In genomic region chr3:146617946-146618345, GRCm38 (mm10) we compare ENCODE assay signal across 28 mouse cellular contexts. TPM values are rescaled to one million over a fixed set of nuclear protein-coding genes. Genes with fewer than 3 reads are reported as not detected.
DNase-seq lines count a peak whose midpoint lies in the region; ATAC-seq and TF ChIP-seq lines count a peak whose summit lies in the region.
"Had no signal": no experiment of that assay in that cellular context is flagged by ENCODE, and none has a peak within 500 bp of the region (broad histone marks: within the 10 kb centered on the region; RNA-seq: fewer than 3 reads in every experiment).

No protein-coding gene starts in this region.

- no peaks in the 10 kb centered on the region for H3K4me1 ChIP-seq in liver, embryonic 11.5 days (replicated peaks; ENCODE audit: control insufficient read depth, insufficient read depth, low read length)
- H3K4me1 ChIP-seq in liver, postnatal 0 days (ENCODE audit: insufficient read depth): no peaks in the 10 kb centered on the region
- peaks cover 19% of the 10 kb centered on the region for H3K4me1 ChIP-seq in liver, embryonic 12.5 days
- peaks cover 18% of the 10 kb centered on the region for H3K4me1 ChIP-seq in liver, embryonic 15.5 days (replicated peaks)
- no peaks in the 10 kb centered on the region; the same call in 1 of the 2 replicates for H3K4me1 ChIP-seq in forebrain, embryonic 16.5 days (replicated peaks; ENCODE audit: control insufficient read depth, insufficient read depth, low read length)
- H3K4me1 ChIP-seq: forebrain, embryonic 10.5 days; forebrain, embryonic 13.5 days; heart, embryonic 10.5 days; hindbrain, embryonic 12.5 days had no signal

- H3K36me3 ChIP-seq in liver, embryonic 11.5 days (ENCODE audit: control insufficient read depth, insufficient read depth, low read length): no peaks in the 10 kb centered on the region
- peaks cover 6% of the 10 kb centered on the region for H3K36me3 ChIP-seq in liver, postnatal 0 days (replicated peaks; ENCODE audit: insufficient read depth, low read length)
- H3K36me3 ChIP-seq in liver, embryonic 12.5 days: no peaks in the 10 kb centered on the region
- no peaks in the 10 kb centered on the region for H3K36me3 ChIP-seq in liver, embryonic 15.5 days (replicated peaks)
- H3K36me3 ChIP-seq in forebrain, embryonic 16.5 days (ENCODE audit: control insufficient read depth, insufficient read depth): no peaks in the 10 kb centered on the region
- H3K36me3 ChIP-seq: forebrain, embryonic 10.5 days; heart, embryonic 10.5 days; heart, embryonic 13.5 days; hindbrain, embryonic 12.5 days; hindbrain, embryonic 15.5 days had no signal

- no peak overlapping the region for H3K27ac ChIP-seq in liver, embryonic 11.5 days (ENCODE audit: low read depth, low read length)
- no peak overlapping the region for H3K27ac ChIP-seq in liver, postnatal 0 days (ENCODE audit: low read depth)
- H3K27ac ChIP-seq in liver, embryonic 12.5 days: no peak overlapping the region
- no peak overlapping the region for H3K27ac ChIP-seq in liver, embryonic 15.5 days (replicated peaks)
- no peak overlapping the region for H3K27ac ChIP-seq in forebrain, embryonic 16.5 days (ENCODE audit: low read length)
- H3K27ac ChIP-seq: forebrain, embryonic 10.5 days; forebrain, embryonic 13.5 days; heart, adult 2 months; heart, embryonic 10.5 days; heart, embryonic 13.5 days; hindbrain, embryonic 12.5 days; hindbrain, embryonic 15.5 days had no signal

- no peak overlapping the region for H3K4me2 ChIP-seq in liver, embryonic 11.5 days
- H3K4me2 ChIP-seq in liver, postnatal 0 days (ENCODE audit: low read depth, low read length): no peak overlapping the region
- 0 out of 2 replicates have a peak overlapping the region, but pooled peaks have one; percentile 1 for H3K4me2 ChIP-seq in liver, embryonic 12.5 days
- no peak overlapping the region for H3K4me2 ChIP-seq in liver, embryonic 15.5 days
- no peak overlapping the region for H3K4me2 ChIP-seq in forebrain, embryonic 16.5 days (ENCODE audit: low read length)
- H3K4me2 ChIP-seq: forebrain, embryonic 13.5 days; heart, embryonic 13.5 days; hindbrain, embryonic 12.5 days; hindbrain, embryonic 15.5 days had no signal

- H3K4me3 ChIP-seq in liver, embryonic 11.5 days (ENCODE audit: low read depth, low read length): no peak overlapping the region
- H3K4me3 ChIP-seq in liver, postnatal 0 days (ENCODE audit: low read depth, low read length): no peak overlapping the region
- no peak overlapping the region for H3K4me3 ChIP-seq in liver, embryonic 12.5 days
- H3K4me3 ChIP-seq in liver, embryonic 15.5 days (replicated peaks): no peak overlapping the region
- no peak overlapping the region for H3K4me3 ChIP-seq in forebrain, embryonic 16.5 days (replicated peaks; ENCODE audit: low read length)
- H3K4me3 ChIP-seq: forebrain, embryonic 10.5 days; forebrain, embryonic 13.5 days; heart, adult 2 months; heart, embryonic 10.5 days; heart, embryonic 13.5 days; hindbrain, embryonic 12.5 days; hindbrain, embryonic 15.5 days had no signal

- no peak for TF ChIP-seq CTCF in liver, postnatal 0 days (IDR thresholded peaks at IDR 0.05; ENCODE audit: low read depth)

- DNase-seq in liver, embryonic 11.5 days (ENCODE audit: low spot score): no peak
- DNase-seq in liver, postnatal 0 days: no peak
- DNase-seq in thymus, postnatal 36 days: no peak
- no peak for DNase-seq in embryo, embryonic 10.5 days (ENCODE audit: low spot score)
- DNase-seq: adrenal gland, adult 2 months; adrenal gland, postnatal 14 days; cerebellum, adult 11-12 months; cerebellum, adult 8-10 months; cerebellum, postnatal 10 days; cerebellum, postnatal 36 days; gastrocnemius, postnatal 25 days; heart, adult 2 months had no signal

- no peak overlapping the region for H3K9ac ChIP-seq in liver, embryonic 11.5 days (ENCODE audit: low read depth, low read length)
- H3K9ac ChIP-seq in liver, postnatal 0 days (replicated peaks): no peak overlapping the region
- no peak overlapping the region for H3K9ac ChIP-seq in liver, embryonic 12.5 days
- H3K9ac ChIP-seq in liver, embryonic 15.5 days: no peak overlapping the region
- no peak overlapping the region for H3K9ac ChIP-seq in forebrain, embryonic 16.5 days (replicated peaks; ENCODE audit: low read depth, low read length)
- H3K9ac ChIP-seq: forebrain, embryonic 13.5 days; heart, embryonic 13.5 days; hindbrain, embryonic 12.5 days; hindbrain, embryonic 15.5 days had no signal

- no peaks in the 10 kb centered on the region for H3K9me3 ChIP-seq in liver, embryonic 11.5 days (ENCODE audit: control insufficient read depth, low read length)
- H3K9me3 ChIP-seq in liver, postnatal 0 days (ENCODE audit: low read length): no peaks in the 10 kb centered on the region
- H3K9me3 ChIP-seq in liver, embryonic 12.5 days (replicated peaks): no peaks in the 10 kb centered on the region
- no peaks in the 10 kb centered on the region for H3K9me3 ChIP-seq in liver, embryonic 15.5 days (replicated peaks)
- no peaks in the 10 kb centered on the region for H3K9me3 ChIP-seq in forebrain, embryonic 16.5 days (ENCODE audit: control insufficient read depth, low read length)
- H3K9me3 ChIP-seq: forebrain, embryonic 10.5 days; forebrain, embryonic 13.5 days; heart, embryonic 10.5 days; heart, embryonic 13.5 days; hindbrain, embryonic 12.5 days; hindbrain, embryonic 15.5 days had no signal

- ATAC-seq in liver, embryonic 11.5 days (replicated peaks; ENCODE audit: low FRiP score): peak; percentile 60; the same call in 1 of the 2 replicates
- ATAC-seq in liver, postnatal 0 days: no peak
- peak; percentile 60 for ATAC-seq in liver, embryonic 12.5 days
- ATAC-seq in liver, embryonic 15.5 days (ENCODE audit: insufficient read depth): peak; percentile 59
- no peak for ATAC-seq in forebrain, embryonic 16.5 days
- ATAC-seq: CD4-positive, CD25-positive, alpha-beta regulatory T cell, adult 4 months; forebrain, embryonic 13.5 days had no signal

- H3K27me3 ChIP-seq in liver, embryonic 11.5 days (replicated peaks; ENCODE audit: control insufficient read depth, insufficient read depth, low read length): no peaks in the 10 kb centered on the region
- no peaks in the 10 kb centered on the region for H3K27me3 ChIP-seq in liver, postnatal 0 days (ENCODE audit: insufficient read depth, low read length)
- H3K27me3 ChIP-seq in liver, embryonic 12.5 days (replicated peaks): 0 out of 2 replicates have a peak, but pooled peaks cover 4% of the 10 kb centered on the region
- no peaks in the 10 kb centered on the region for H3K27me3 ChIP-seq in liver, embryonic 15.5 days
- H3K27me3 ChIP-seq in forebrain, embryonic 16.5 days (replicated peaks; ENCODE audit: control insufficient read depth, insufficient read depth, low read length): no peaks in the 10 kb centered on the region
- H3K27me3 ChIP-seq: forebrain, embryonic 13.5 days; heart, embryonic 13.5 days; hindbrain, embryonic 12.5 days; hindbrain, embryonic 15.5 days had no signal

- TF ChIP-seq EP300 in liver, postnatal 0 days (IDR thresholded peaks at IDR 0.05; ENCODE audit: low read depth): no peak

RNA-seq across cellular contexts. Expression of gene Dnase2b, which starts 2.5 kb away (rescaled TPM):
- polyA plus RNA-seq in liver, embryonic 11.5 days (2014; fragmentation: Nextera tagmentation; extraction: Ambion mirVana): 0.09 and 0.11 TPM in 2 replicates
- polyA plus RNA-seq in liver, postnatal 0 days (2015; fragmentation: Nextera tagmentation; extraction: Ambion mirVana): 3.9 and 4.0 TPM in 2 replicates
- 0.23 and 0.24 TPM in 2 replicates for polyA plus RNA-seq in liver, embryonic 12.5 days (2016; fragmentation: Nextera tagmentation; extraction: Ambion mirVana)
- 2.1 and 3.3 TPM in 2 replicates for polyA plus RNA-seq in liver, embryonic 15.5 days (2015; fragmentation: Nextera tagmentation; extraction: Ambion mirVana)
- not detected in 2 replicates for polyA plus RNA-seq in forebrain, embryonic 16.5 days (2015; fragmentation: Nextera tagmentation; extraction: Ambion mirVana)
- polyA plus RNA-seq: adrenal gland, adult 2 months; brain, embryonic 14.5 days; C2C12; CD4-positive, CD25-positive, alpha-beta regulatory T cell, adult 4 months; embryonic facial prominence, embryonic 11.5 days; embryonic facial prominence, embryonic 14.5 days; forebrain, embryonic 10.5 days; forebrain, embryonic 13.5 days; heart, adult 2 months; heart, embryonic 10.5 days; heart, embryonic 13.5 days; heart, embryonic 16.5 days; hindbrain, embryonic 12.5 days; hindbrain, embryonic 15.5 days; intestine, embryonic 14.5 days had no signal

RNA-seq across cellular contexts. Expression of gene 4930503B20Rik, which starts 33.2 kb away (rescaled TPM):
- not detected in 2 replicates for polyA plus RNA-seq in liver, embryonic 11.5 days (2014; fragmentation: Nextera tagmentation; extraction: Ambion mirVana)
- polyA plus RNA-seq in liver, postnatal 0 days (2015; fragmentation: Nextera tagmentation; extraction: Ambion mirVana): not detected in 2 replicates
- not detected in 2 replicates for polyA plus RNA-seq in liver, embryonic 12.5 days (2016; fragmentation: Nextera tagmentation; extraction: Ambion mirVana)
- polyA plus RNA-seq in liver, embryonic 15.5 days (2015; fragmentation: Nextera tagmentation; extraction: Ambion mirVana): not detected in 2 replicates
- not detected in 2 replicates for polyA plus RNA-seq in forebrain, embryonic 16.5 days (2015; fragmentation: Nextera tagmentation; extraction: Ambion mirVana)
- polyA plus RNA-seq: adrenal gland, adult 2 months; C2C12; CD4-positive, CD25-positive, alpha-beta regulatory T cell, adult 4 months; embryonic facial prominence, embryonic 11.5 days; embryonic facial prominence, embryonic 14.5 days; forebrain, embryonic 10.5 days; forebrain, embryonic 13.5 days; heart, embryonic 10.5 days; heart, embryonic 13.5 days; hindbrain, embryonic 12.5 days; hindbrain, embryonic 15.5 days; intestine, embryonic 14.5 days had no signal

RNA-seq across cellular contexts. Expression of gene Uox, which starts 47.7 kb away (rescaled TPM):
- 0.34 and 0.55 TPM in 2 replicates for polyA plus RNA-seq in liver, embryonic 11.5 days (2014; fragmentation: Nextera tagmentation; extraction: Ambion mirVana)
- 213 and 245 TPM in 2 replicates for polyA plus RNA-seq in liver, postnatal 0 days (2015; fragmentation: Nextera tagmentation; extraction: Ambion mirVana)
- 0.69 and 0.87 TPM in 2 replicates for polyA plus RNA-seq in liver, embryonic 12.5 days (2016; fragmentation: Nextera tagmentation; extraction: Ambion mirVana)
- polyA plus RNA-seq in liver, embryonic 15.5 days (2015; fragmentation: Nextera tagmentation; extraction: Ambion mirVana): 30.4 and 56.2 TPM in 2 replicates
- not detected in 2 replicates for polyA plus RNA-seq in forebrain, embryonic 16.5 days (2015; fragmentation: Nextera tagmentation; extraction: Ambion mirVana)
- polyA plus RNA-seq: adrenal gland, adult 2 months; brain, embryonic 14.5 days; C2C12; CD4-positive, CD25-positive, alpha-beta regulatory T cell, adult 4 months; embryonic facial prominence, embryonic 11.5 days; forebrain, embryonic 10.5 days; forebrain, embryonic 13.5 days; heart, adult 2 months; heart, embryonic 10.5 days; hindbrain, embryonic 12.5 days; intestine, embryonic 14.5 days had no signal

Comparison
In these comparisons a context has a peak if more than half of its experiments do, and no peak if none do; other contexts are left out.
1. ATAC-seq: peak in liver, embryonic 11.5 days (single experiment), liver, embryonic 12.5 days (single experiment) and liver, embryonic 15.5 days (single experiment); none in liver, postnatal 0 days (single experiment) and forebrain, embryonic 16.5 days (single experiment).
2. RNA of gene Uox, which starts 47.7 kb away (polyA plus RNA-seq): 213 to 245 TPM in liver, postnatal 0 days and 30.4 to 56.2 TPM in liver, embryonic 15.5 days; 0.69 to 0.87 TPM in liver, embryonic 12.5 days, 0.34 to 0.55 TPM in liver, embryonic 11.5 days and not detected in forebrain, embryonic 16.5 days; every median in the first group is over 10 times any median in the second.